Mouse (Mus musculus): ENCODE measurements around the gene Ctsd.

Gene Ctsd

DNA sequence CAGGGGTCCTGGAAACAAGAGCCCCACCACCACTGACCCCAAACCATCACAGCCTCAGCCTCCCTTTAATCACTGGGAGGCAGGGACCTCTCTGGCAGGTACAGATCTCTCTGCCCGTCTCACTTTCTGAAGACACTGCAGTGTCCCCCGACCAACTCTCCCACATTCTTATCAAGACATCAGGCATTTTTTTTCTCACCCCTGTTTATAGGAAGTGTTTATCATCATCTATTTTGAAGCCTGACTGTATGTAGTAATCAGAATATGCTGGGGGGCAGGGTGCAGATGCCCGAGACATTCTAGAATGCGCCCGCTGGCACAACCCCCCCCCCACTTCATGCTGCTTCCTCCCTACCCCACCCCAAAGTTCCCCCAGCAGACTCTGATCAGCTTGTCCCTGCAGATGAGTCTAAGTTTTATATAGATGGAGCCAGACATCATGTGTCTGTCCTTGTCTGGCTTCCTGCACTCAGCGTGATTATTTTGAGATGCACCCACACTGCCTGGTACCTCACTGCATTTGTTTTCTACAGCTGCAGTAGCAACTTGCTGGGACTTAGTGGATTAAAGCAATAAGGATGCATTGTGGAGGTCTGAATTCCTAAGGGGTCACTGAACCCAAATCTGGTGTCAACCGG, 12.4 kb upstream of the Ctsd start:
- DNase-seq (ENCODE audit: low read depth, low spot score) = no peak

DNA sequence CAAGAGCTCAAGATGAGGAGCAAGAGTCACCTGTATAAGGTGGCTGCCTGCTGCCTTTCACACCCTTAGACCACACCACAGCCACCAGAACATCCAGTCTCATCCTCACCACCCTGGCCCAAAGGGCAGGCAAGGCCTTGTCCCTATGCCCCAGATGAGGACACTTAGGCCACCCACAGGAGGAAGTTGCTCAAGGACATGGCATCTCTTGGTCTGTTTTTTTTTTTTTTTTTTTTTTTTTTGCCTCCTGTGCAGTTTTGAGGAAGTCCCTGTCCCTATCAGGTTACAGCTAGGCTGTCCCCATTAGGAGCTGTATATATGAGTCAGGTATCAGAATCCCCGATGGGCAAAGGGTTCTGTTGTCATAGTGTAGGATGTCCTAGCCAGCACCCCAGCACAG, 11.4 kb upstream of the Ctsd start:
- DNase-seq (ENCODE audit: low read depth, low spot score) = no peak

DNA sequence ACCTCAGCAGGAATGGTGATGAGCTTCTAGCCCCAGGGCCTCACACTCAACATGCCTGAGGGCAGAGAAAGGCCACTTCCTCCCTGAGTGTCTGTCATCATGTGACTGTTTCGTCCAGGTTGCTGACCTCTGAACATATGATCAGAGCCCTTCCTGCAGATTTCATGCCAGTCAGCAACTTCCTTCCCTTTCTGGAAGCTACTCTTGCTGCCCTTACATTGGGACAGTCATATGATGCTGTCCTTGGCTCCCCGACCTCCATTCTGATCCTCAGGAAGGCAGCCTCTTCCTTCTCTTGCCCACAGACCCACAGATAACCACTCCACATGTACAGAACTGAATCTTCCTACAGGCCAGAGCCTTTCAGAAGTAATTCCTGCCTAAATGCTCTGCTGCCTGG, 10.2 kb upstream of the Ctsd start:
- DNase-seq (ENCODE audit: low read depth, low spot score) = no peak

DNA sequence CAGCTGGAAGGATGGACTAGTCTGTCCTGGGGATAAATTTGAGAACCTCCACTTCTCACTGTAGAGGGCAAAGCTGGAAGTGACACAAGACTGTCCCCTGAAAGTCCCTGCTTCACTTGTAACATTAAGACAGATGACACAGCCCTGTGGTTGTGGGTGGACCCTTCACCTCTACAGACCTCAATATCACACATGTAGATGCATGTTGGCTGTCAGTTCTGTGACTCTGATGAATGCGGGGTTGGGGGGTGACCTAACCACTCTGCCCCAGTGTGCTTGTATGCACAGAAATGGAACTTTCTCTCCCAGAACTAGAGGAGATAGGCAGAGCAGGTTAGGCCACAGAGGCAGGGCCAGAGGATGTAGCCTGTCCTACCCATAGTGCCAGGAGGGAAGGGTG, 8.8 kb upstream of the Ctsd start:
- no peak for DNase-seq (ENCODE audit: low read depth, low spot score)

DNA sequence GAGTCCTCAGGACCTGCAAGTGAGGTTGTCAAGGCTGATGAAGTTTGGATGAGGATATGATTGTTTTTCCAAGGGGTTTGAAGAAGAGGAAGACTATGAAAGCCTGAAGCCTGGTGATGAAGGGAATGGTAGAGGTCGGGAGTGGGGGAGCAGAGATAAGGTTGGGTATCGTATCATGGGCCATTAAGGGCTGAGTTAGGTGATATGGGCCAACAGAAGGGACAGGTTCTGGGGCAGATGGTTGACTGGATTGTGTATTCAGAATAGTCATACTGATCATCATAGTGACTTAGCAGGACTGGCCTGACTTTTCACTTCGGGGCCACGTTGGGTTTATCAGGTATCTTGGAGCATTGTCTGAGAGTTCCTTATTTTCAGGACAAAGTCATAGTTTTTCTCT, 7.6 kb upstream of the Ctsd start:
- DNase-seq (ENCODE audit: low read depth, low spot score) = no peak

DNA sequence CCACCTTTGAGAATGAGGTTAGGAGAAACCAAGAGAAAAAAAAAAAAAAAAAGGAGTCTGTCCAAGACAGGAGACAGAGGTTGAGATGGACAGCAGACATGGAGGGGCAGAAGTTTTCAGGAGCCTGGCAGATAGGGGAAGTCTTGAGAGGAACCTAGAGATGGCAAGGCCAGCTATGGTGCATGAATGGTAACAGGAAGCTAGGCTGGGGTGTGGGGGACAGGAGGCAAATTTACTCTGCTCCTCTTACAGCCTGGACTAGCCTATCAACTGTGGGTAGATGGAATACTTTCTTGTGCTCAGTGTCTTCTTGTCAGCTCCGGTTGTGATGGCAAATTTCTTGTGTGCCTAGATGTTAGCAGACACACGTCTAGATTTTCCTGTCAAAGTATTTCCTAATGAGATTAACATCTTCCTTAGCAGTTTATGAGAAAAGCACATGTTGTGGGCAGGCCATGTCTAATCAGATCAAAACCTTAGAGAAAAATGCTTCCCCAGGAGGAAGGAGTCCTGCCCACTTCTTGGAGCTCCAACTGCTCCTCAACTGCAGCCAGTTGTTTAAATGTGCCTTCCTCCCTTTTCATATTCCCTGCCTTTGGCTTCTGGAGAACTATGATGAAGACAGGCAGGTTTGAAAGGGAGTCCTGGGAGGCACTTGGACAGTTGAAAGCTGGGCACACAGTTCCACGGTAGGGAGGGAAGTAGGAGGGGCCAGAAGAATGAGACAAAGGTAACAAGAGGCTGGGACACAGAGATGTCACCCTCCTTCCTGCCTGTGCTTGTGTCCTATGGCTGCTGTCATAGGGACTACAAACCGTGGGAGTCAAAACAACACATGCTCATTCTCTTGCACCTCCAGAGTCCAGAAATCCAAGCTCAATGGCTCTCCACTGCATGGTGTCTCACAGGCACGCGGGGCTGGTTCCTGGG, 6.7 kb upstream of the Ctsd start:
- DNase-seq (ENCODE audit: low read depth, low spot score) = no peak

DNA sequence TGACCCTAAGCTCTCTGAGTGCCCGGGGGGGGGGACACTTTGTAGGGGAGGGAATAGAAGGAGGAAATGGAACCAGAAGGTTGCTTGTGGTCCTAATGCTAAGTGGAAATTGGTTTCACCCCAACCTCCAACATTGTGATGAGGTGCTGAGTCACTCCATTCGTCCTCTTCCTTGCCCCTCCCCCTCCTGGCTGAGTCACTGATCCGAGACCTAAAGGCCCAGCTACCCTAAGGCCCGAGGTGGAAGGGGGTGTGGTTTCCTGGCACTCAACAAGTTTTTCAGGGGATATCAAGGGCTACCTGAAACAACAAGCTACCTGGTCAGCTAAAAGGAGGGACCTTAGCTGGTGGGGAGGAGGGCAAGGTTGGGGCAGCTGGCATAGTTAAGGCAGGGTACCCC, 5.4 kb upstream of the Ctsd start:
- DNase-seq (ENCODE audit: low read depth, low spot score) = peak; percentile 92

DNA sequence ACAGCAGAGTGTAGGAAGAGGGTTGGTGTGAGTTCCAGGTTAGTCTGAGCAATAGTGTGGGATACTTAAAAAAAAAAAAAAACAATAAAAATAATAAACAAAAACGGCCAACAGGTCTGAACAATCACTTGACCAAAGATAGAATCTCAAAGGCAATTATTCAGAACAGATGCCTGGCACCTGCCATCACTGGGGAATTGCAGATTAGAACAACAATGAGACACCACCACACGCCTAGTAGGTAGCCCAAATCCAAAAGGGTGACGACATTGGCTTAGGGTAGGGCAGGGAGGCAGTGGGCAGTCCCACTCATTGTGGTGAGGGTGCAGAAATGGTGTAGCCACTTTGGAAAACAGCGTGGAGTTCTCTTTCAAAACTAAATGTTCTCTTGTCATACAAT, 3.8 kb upstream of the Ctsd start:
- no peak for DNase-seq (ENCODE audit: low read depth, low spot score)

DNA sequence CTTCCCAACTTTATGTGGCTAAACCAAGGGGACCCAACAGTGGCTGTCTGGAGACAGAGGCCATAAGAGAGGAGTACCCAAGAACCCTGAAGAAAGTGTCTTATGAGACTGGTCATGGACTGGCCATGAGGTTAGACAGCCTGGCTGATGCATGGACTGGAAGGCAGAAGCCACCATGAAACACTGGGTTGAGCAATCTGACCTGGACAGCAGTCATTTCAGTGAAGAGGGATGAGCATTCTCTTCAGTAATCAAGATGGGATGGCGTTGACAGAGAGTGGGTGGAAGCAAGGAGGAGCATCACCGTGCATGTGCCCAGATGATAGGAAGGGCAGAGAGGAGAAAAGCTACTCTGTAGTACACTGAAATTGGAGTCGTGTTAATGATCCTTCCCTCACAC, 3.3 kb upstream of the Ctsd start:
- no peak for DNase-seq (ENCODE audit: low read depth, low spot score)

DNA sequence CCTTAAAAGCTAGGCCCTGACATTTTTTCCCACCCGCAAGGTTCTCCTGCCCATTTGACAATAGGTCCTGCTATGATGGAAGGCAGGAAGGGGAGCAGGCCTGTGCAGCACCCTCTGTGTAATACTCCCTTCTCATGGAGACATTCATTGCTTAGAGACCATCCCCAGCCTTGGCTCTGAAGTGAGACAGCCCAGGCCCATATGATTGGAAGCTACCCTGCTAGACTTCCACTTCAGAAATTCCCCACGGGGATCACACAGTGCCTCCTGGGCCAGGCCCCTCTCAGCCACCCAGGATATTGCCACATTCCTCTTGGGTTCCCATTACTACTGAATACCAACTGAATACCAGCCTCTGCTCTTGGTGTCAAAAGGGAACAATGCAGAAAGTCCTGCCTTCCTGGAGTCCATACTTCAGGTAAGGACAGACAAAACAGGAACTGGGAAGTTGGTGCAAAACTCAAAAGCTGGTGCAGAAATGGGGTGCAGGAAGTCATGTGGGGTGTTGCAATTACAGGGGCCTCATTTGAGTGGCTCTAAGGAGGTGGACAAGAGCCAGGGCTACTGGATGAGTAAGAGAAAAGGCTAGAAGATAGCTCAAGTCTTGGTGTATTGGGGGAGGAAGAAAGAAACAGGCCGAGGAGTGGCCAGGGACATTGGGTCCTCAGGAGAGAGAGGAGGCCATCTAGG, 2.3 kb upstream of the Ctsd start:
- DNase-seq (ENCODE audit: low read depth, low spot score) = no peak

DNA sequence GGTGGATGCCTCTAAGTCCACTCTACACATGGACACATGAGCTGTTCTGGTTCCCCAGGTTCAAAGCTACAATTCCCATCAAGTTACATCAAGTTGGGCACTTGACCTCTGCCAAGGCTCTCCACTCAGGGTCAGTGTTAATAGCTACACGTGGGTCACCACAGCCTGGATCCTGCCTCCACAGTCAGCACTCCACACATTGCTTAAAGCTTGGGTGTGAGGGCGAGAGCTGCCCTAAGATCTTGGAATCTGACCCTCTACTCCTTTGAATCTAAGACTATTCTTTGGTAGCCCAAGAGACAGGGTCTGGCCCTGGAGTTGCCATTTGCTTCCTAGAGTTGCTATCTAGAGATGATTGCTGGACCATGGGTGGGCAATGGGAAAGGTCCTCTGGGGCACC, 902 bp upstream of the Ctsd start:
- no peak for DNase-seq (ENCODE audit: low read depth, low spot score)

DNA sequence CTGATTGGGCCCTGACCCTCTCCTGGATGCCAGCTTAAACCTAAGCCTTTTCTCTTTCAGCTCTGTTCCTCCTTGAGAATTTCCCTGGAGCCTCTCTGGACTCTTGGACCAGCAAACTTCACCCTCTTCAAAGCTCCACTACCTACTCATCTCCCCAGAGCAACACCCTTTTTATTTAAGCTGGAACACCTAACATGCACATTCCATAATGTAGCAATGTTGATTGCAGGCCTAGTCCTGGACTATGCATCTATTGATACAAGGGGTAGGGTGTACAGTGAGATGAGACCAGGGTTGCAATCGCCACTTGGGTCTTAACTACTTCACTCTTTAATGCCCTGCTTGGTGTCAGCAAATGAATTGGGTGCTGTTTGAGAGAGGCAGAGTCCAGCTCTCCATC, 360 bp upstream of the Ctsd start:
- no peak for DNase-seq (ENCODE audit: low read depth, low spot score)

DNA sequence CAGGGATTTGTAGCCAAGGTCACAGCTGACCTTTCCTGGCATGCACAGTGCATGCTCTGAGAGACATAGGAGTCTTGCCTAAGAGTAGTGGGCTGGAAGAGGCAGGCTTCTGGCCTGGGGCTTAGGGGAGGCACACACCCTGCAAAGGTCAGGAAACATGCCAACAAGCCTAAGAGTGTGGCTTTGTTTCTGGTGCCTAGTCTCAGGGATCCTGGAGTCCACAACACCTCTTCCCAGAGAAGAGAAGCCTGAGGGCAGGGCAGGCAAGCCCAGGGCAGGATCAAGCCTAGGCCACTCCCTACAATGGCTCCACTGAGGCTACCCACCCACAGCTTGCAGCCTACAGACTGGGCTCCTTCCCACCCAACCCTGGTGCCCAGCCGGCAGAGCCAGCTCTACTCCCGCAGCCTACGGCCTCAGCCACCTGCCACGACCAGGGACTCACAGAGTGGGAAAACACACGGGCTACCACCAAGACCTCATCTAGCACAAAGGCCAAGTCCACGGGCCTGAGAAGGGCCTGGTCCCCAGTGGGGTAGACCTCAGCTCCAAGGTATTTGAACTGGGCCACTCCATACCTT, 1.1 kb downstream of the Ctsd start:
- DNase-seq (ENCODE audit: low read depth, low spot score) = no peak

DNA sequence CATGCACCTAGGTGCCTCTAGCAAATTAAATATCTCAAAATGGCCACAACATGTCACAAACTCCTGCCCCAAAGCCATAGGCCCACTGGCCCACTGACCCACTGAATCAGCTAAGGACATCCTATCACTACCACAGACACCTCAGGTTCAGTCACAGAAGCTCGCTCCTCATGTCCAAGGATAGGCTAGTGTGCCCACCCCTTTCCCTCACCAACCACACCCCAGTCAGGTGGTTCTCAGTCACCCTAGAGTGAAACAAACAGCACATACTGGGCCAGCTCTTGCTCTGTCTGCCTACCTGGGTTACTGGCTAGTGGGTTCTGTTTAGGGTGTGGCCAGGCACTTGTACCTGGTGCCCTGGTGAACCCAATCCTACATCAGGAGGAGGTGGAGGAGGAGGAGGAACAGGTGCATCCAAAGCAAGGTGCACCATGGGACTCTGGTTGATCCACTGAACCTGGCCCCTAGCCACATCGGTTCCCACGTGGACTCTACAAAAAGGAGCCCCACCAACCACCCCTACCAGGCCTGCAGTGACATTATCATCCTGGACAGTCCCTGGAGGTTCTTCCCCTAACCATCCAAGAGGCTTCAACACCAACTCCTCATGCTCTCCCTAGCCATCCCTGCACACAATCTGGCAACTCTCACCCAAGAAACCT, 2.0 kb downstream of the Ctsd start:
- DNase-seq (ENCODE audit: low read depth, low spot score) = no peak

DNA sequence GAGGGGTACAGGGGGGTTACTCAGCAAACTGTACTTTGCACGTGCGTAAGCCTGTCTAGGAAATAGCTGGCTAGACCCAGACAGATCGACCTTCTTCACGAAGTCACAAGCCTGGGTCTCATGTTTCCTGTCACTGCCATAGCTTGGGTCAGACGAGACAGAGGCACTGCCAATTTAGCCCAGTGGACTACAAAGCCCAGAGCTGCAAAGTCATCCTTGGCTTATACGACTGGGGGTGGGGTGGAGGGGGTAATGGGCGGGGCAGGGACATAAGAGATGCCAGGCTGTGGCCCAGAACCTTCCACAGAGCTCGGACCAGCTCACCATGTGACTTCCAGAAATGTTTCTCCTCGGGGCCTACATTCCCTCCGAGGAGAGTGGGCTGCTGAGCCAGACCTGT, 3.5 kb downstream of the Ctsd start:
- no peak for DNase-seq (ENCODE audit: low read depth, low spot score)

DNA sequence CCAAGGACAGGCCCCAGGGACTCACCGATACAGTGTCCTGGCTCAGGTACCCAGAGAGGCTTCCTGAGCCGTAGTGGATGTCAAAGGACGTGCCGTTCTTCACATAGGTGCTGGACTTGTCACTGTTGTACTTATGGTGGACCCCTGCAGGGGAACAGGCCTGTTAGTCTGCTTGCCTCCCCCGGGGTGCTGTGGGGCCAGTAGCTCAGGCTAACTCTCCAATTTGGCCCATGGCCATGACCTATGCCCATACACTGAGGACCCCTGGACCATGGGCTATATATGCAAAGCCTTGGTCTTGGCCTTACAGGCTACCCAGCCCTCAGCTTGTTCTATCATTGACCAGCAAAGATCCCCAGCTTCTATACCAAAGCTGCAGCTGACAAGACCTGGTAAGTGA, 5.3 kb downstream of the Ctsd start, which contains the start of gene Gm49369:
Gene Gm49369 (minus strand): TSS at position 101 of the 400 bp plus-strand sequence.
- DNase-seq (ENCODE audit: low read depth, low spot score) = no peak

DNA sequence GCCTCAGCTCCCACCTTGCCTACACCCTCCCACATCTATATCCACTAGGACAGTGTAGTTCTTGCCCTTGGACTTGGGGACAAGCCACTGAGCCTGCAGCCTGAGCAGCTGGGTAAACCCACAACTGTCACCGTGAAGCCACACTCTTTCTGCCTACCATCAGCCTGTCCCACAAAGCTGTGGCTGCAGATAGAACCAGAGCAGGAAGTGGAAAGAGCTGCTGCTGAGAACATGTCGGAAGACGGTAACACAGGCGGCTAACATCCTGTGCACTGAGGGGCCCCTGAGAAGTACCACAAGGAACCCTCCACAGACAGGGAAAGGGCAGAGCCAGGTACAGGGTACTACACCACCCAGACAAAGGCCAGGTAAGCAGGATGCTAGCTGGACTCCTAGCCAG, 6.7 kb downstream of the Ctsd start:
- no peak for DNase-seq (ENCODE audit: low read depth, low spot score)

DNA sequence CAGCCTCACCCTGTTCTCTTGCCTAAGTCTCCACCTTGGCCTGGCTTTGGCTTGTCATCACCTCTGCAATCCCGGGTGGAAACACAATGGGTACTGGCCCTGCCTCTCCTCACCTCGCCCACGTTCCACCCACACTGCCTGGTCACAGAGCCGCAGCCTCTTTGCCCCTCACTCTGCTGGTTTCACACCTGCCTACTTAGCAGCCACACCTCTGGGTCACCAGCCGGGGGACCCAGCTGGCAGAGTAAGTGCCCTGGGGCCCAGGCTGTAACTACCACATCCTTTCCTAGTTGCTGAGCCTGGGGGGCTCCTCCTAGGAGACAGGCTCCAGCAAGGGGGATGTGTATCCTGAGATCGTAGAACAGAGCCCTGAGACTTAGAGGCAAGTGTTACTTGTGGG, 8.7 kb downstream of the Ctsd start:
- DNase-seq (ENCODE audit: low read depth, low spot score) = no peak

DNA sequence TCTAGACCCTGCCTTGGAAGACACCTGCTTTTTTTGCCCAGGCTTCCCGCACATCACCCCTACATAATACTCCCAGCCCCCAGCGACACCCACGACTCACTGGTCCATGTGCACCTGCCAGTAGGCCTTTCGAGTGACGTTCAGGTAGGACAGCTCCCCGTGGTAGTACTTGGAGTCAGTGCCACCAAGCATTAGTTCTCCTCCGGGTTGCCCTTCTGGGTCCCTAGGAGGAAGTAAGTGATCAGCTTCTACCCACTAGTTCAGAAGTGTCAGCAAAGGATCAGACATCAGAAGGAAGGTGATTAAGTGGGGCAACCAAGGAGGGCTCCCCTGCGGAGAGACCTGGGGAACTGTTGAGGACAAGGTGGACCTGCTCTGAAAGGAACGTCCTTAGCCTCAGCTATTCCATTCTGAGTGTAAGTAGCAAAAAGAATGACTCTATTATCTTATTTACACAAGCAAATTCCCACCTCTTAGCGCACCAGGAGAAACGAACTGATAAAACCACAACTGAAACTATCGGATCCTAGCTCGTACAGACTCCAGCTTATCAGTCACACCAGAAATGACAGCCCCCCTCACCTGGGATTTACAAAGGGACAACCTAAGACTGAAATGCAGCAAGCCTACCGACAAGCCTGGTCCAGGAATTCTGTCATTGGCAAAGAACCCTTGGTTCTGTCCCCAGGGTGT, 10.5 kb downstream of the Ctsd start:
- no peak for DNase-seq (ENCODE audit: low read depth, low spot score)

DNA sequence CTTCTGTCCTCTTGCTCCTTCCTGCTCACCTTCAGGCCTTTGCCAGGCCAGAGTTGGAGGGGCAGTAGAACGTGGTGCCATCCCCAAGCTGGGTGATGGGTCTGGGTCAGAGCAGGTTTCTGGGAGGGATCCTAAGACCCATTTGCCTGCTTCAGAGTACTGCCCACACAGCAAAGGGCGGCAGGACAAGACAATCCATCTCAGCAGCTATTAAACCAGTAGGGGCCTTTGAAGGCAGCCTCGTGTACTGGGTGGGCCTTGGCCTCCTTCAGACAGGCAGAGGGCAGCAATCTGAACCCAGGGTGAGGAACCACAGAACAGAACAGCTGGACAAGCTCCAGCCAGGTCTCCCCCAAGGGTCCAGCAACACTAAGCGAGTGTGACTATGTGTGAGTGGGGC, 11.7 kb downstream of the Ctsd start:
- DNase-seq (ENCODE audit: low read depth, low spot score) = no peak

DNA sequence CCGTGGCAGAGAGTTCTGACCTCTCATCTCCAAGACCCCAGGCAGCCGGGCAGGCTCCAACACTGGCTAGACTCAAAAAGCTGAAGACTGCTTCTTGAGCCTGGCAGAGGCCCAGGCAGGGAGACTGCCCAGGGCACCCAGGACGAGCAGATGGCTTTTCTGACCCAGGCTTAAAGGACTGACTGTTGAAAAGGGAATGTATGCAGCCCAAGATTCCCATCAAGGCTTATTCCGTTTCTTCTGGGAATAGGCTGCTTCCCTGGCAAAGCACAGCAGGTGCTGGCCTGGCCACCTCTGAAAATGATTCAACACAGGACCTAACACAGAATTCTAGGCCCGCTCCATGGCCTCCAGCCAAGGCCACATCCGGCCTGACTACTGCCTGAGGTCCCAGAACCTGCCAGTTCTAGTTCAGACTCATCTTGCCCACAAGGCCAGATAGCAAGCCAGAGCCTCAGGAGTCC, 12.5 kb downstream of the Ctsd start:
- DNase-seq (ENCODE audit: low read depth, low spot score) = no peak
